Mouse (Mus musculus) limb, embryonic 13.5 days (tissue): Measurements from ENCODE around the gene Exoc6. TPM values are rescaled to one million over a fixed set of nuclear protein-coding genes. Genes with fewer than 3 reads are reported as not detected.

Experiments used
- ATAC-seq: fragments of 200-750 bp; cut with Nextera tagmentation; 2 replicates; pipeline ENCODE4 v1.8.0; 2017; ENCODE audit warnings: low read depth, moderate number of reproducible peaks, moderate TSS enrichment; ENCODE audit not compliant: low FRiP score
- H3K27ac ChIP-seq: fragments of 300-500 bp; sonication (generic); 2 replicates; pipeline ENCODE4 v1.5.1; 2015; ENCODE audit warnings: inconsistent platforms, mild to moderate bottlenecking, moderate library complexity
- H3K27me3 ChIP-seq: fragments of 300-500 bp; sonication (generic); 2 replicates; pipeline ENCODE4 v1.6.1; 2015; ENCODE audit warnings: mild to moderate bottlenecking, inconsistent platforms
- H3K36me3 ChIP-seq: fragments of 300-500 bp; sonication (generic); 2 replicates; pipeline ENCODE4 v1.6.1; 2015; ENCODE audit warnings: inconsistent platforms, mild to moderate bottlenecking, moderate library complexity
- H3K4me1 ChIP-seq: fragments of 300-500 bp; sonication (generic); 2 replicates; pipeline ENCODE4 v1.6.1; 2015; ENCODE audit warnings: inconsistent platforms
- H3K4me2 ChIP-seq: fragments of 300-500 bp; sonication (generic); replicated peaks from 2 replicates; pipeline ENCODE4 v1.6.1; 2015; ENCODE audit warnings: inconsistent platforms, mild to moderate bottlenecking, moderate library complexity
- H3K4me3 ChIP-seq: fragments of 300-500 bp; sonication (generic); 2 replicates; pipeline ENCODE4 v1.5.1; 2015; ENCODE audit warnings: moderate library complexity, mild to moderate bottlenecking, inconsistent platforms
- H3K9ac ChIP-seq: fragments of 300-500 bp; sonication (generic); 2 replicates; pipeline ENCODE4 v1.6.1; 2015; ENCODE audit warnings: mild to moderate bottlenecking, inconsistent platforms
- H3K9me3 ChIP-seq: fragments of 300-500 bp; sonication (generic); 2 replicates; pipeline ENCODE4 v1.6.1; 2016; ENCODE audit warnings: inconsistent platforms
- WGBS: fragments of 180-500 bp; shearing (Covaris S2); methylation state at CpG from one replicate; pipeline ENCODE4 v1.1.7; 2015; 5-methylcytosine and 5-hydroxymethylcytosine counted together
- polyA plus RNA-seq: library from polyadenylated mRNA; unstranded; fragments of >200 nt; fragmentation: Nextera tagmentation; extraction: Ambion mirVana; gene quantifications from 2 replicates; pipeline ENCODE4 v1.2.1, GENCODE M21; 2015

The Exoc6 gene
- polyA plus RNA-seq, 1 experiment from 2014 or later: 7.2 TPM

GRCm38 (mm10) chr19:37673393-37673792 lies 123.2 kb downstream of the Exoc6 start:
- Histone ChIP-seq H3K4me3 (no peak overlapping the region), H3K9ac (no peak overlapping the region), H3K4me2 (no peak overlapping the region), H3K27me3 (0 out of 2 replicates have a peak, but pooled peaks cover 4% of the 10 kb centered on the region), H3K9me3 (no peaks in the 10 kb centered on the region), H3K27ac (no peak overlapping the region), H3K36me3 (no peaks in the 10 kb centered on the region), H3K4me1 (0 out of 2 replicates have a peak, but pooled peaks cover 4% of the 10 kb centered on the region)
- ATAC-seq: no peak
- 70% methylated on average over 12 of the region's 12 CpGs for WGBS

GRCm38 (mm10) chr19:37685281-37685680 lies 135.1 kb downstream of the Exoc6 start, which contains the start of gene Cyp26c1:
Gene Cyp26c1 (plus strand): TSS chr19:37685581.
- Histone ChIP-seq H3K9ac (no peak within 1 kb of the TSS), H3K4me2 (peak within 1 kb of the TSS; percentile 39; the same call in 1 of the 2 replicates), H3K36me3 (no peaks in the 10 kb centered on the region), H3K4me1 (peaks cover 28% of the 10 kb centered on the region), H3K4me3 (peak within 1 kb of the TSS; percentile 15), H3K9me3 (no peaks in the 10 kb centered on the region), H3K27me3 (peaks cover 94% of the 10 kb centered on the region), H3K27ac (no peak within 1 kb of the TSS)
- ATAC-seq: no peak; the same call in 1 of the 2 replicates
- 4% methylated on average over 6 of the region's 6 CpGs for WGBS

GRCm38 (mm10) chr19:37686347-37686746 lies 136.1 kb downstream of the Exoc6 start:
- Histone ChIP-seq H3K9me3 (no peaks in the 10 kb centered on the region), H3K27me3 (peaks cover 97% of the 10 kb centered on the region), H3K4me3 (peak overlapping the region; percentile 15), H3K27ac (no peak overlapping the region), H3K9ac (no peak overlapping the region), H3K4me1 (peaks cover 35% of the 10 kb centered on the region), H3K36me3 (no peaks in the 10 kb centered on the region), H3K4me2 (peak overlapping the region; percentile 39; the same call in 1 of the 2 replicates)
- ATAC-seq: no peak
- 2% methylated on average over 23 of the region's 23 CpGs for WGBS

- Histone ChIP-seq H3K4me1 (peaks cover 35% of the 10 kb centered on the region), H3K9me3 (no peaks in the 10 kb centered on the region), H3K4me3 (peak overlapping the region; percentile 24), H3K4me2 (peak overlapping the region; percentile 39), H3K36me3 (no peaks in the 10 kb centered on the region), H3K9ac (no peak overlapping the region), H3K27ac (no peak overlapping the region), H3K27me3 (peaks cover 98% of the 10 kb centered on the region)
- 2% methylated on average over 62 of the region's 62 CpGs for WGBS
- 0 out of 2 replicates have a peak, but pooled peaks have one; percentile 14 for ATAC-seq
Observed at GRCm38 (mm10) chr19:37686941-37687850, 137.0 kb downstream of the Exoc6 start.

GRCm38 (mm10) chr19:37689478-37689877 lies 139.3 kb downstream of the Exoc6 start:
- Histone ChIP-seq H3K9me3 (no peaks in the 10 kb centered on the region), H3K27me3 (peaks cover 100% of the 10 kb centered on the region), H3K27ac (no peak overlapping the region), H3K4me2 (no peak overlapping the region), H3K4me3 (no peak overlapping the region), H3K36me3 (no peaks in the 10 kb centered on the region), H3K4me1 (peaks cover 43% of the 10 kb centered on the region), H3K9ac (no peak overlapping the region)
- 28% methylated on average over 5 of the region's 5 CpGs for WGBS
- ATAC-seq: no peak

- Histone ChIP-seq H3K4me1 (peaks cover 38% of the 10 kb centered on the region), H3K4me2 (peak overlapping the region; percentile 53), H3K4me3 (peak overlapping the region; percentile 28), H3K27me3 (peaks cover 100% of the 10 kb centered on the region), H3K9me3 (no peaks in the 10 kb centered on the region), H3K27ac (no peak overlapping the region), H3K36me3 (no peaks in the 10 kb centered on the region), H3K9ac (no peak overlapping the region)
- no peak for ATAC-seq
- WGBS: under 1% methylated on average over 29 of the region's 29 CpGs
Observed at GRCm38 (mm10) chr19:37690716-37691115, 140.5 kb downstream of the Exoc6 start.

GRCm38 (mm10) chr19:37692879-37693278 lies 142.7 kb downstream of the Exoc6 start:
- Histone ChIP-seq H3K27me3 (peaks cover 100% of the 10 kb centered on the region), H3K9me3 (no peaks in the 10 kb centered on the region), H3K4me3 (peak overlapping the region; percentile 46), H3K9ac (no peak overlapping the region), H3K36me3 (no peaks in the 10 kb centered on the region), H3K4me2 (peak overlapping the region; percentile 77), H3K4me1 (peaks cover 42% of the 10 kb centered on the region), H3K27ac (no peak overlapping the region)
- peak; percentile 46 for ATAC-seq
- under 1% methylated on average over 40 of the region's 40 CpGs for WGBS

- H3K9me3 ChIP-seq: no peaks in the 10 kb centered on the region
- no peak overlapping the region for H3K27ac ChIP-seq
- no peak overlapping the region for H3K4me2 ChIP-seq
- no peaks in the 10 kb centered on the region for H3K36me3 ChIP-seq
- no peak overlapping the region for H3K9ac ChIP-seq
- WGBS: 32% methylated on average over 13 of the region's 13 CpGs
- H3K4me3 ChIP-seq: no peak overlapping the region
- peaks cover 100% of the 10 kb centered on the region for H3K27me3 ChIP-seq
- no peak for ATAC-seq
- peaks cover 53% of the 10 kb centered on the region for H3K4me1 ChIP-seq
Observed at GRCm38 (mm10) chr19:37695146-37695545, 144.9 kb downstream of the Exoc6 start.

GRCm38 (mm10) chr19:37695762-37696602 lies 145.8 kb downstream of the Exoc6 start:
- H3K27me3 ChIP-seq: peaks cover 100% of the 10 kb centered on the region
- H3K36me3 ChIP-seq: no peaks in the 10 kb centered on the region
- no peak overlapping the region for H3K9ac ChIP-seq
- H3K4me2 ChIP-seq: peak overlapping the region; percentile 68
- peak overlapping the region; percentile 43 for H3K4me3 ChIP-seq
- H3K9me3 ChIP-seq: no peaks in the 10 kb centered on the region
- WGBS: 4% methylated on average over 42 of the region's 42 CpGs
- ATAC-seq: no peak
- no peak overlapping the region for H3K27ac ChIP-seq
- peaks cover 48% of the 10 kb centered on the region for H3K4me1 ChIP-seq

- Histone ChIP-seq H3K9me3 (no peaks in the 10 kb centered on the region), H3K27me3 (peaks cover 99% of the 10 kb centered on the region), H3K36me3 (no peaks in the 10 kb centered on the region), H3K4me1 (peaks cover 47% of the 10 kb centered on the region), H3K27ac (no peak overlapping the region), H3K9ac (no peak overlapping the region), H3K4me3 (peak overlapping the region; percentile 43), H3K4me2 (peak overlapping the region; percentile 68)
- no peak for ATAC-seq
- 1% methylated on average over 22 of the region's 22 CpGs for WGBS
Observed at GRCm38 (mm10) chr19:37696603-37697334, 146.6 kb downstream of the Exoc6 start.

GRCm38 (mm10) chr19:37697335-37697636 lies 147.1 kb downstream of the Exoc6 start:
- 0 out of 2 replicates have a peak, but pooled peaks have one; percentile 4 for ATAC-seq
- Histone ChIP-seq H3K9ac (no peak overlapping the region; the same call in 1 of the 2 replicates), H3K4me3 (peak overlapping the region; percentile 43), H3K4me2 (peak overlapping the region; percentile 68), H3K27me3 (peaks cover 99% of the 10 kb centered on the region), H3K9me3 (no peaks in the 10 kb centered on the region), H3K27ac (no peak overlapping the region), H3K36me3 (no peaks in the 10 kb centered on the region), H3K4me1 (peaks cover 47% of the 10 kb centered on the region)
- WGBS: under 1% methylated on average over 18 of the region's 18 CpGs
